Mouse (Mus musculus): Measurements from ENCODE around the gene Wdr5b.
A peak's percentile ranks its signal among the peaks of the same experiment; 100 is the strongest.

The Wdr5b gene

DNA sequence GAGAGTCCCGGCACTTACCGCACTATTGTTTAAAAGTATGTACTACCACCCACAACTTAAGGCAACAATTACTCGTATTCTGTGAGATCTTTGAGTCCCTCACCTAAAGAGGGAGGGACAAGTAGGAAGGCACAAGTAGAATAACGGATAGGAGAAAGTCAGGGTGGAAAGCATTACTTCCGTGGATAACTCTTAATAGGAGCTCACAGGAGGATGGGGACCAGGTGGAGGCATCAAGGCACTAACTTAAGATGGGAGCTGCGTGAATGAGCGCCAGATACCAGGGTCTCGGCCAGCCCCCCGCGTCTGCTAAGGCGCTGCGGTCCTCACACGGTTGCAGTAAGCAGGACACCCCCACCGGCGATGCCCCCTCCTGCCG, 30.1 kb downstream of the Wdr5b start:
- DNase-seq (ENCODE audit: low read depth, low spot score), result no peak

DNA sequence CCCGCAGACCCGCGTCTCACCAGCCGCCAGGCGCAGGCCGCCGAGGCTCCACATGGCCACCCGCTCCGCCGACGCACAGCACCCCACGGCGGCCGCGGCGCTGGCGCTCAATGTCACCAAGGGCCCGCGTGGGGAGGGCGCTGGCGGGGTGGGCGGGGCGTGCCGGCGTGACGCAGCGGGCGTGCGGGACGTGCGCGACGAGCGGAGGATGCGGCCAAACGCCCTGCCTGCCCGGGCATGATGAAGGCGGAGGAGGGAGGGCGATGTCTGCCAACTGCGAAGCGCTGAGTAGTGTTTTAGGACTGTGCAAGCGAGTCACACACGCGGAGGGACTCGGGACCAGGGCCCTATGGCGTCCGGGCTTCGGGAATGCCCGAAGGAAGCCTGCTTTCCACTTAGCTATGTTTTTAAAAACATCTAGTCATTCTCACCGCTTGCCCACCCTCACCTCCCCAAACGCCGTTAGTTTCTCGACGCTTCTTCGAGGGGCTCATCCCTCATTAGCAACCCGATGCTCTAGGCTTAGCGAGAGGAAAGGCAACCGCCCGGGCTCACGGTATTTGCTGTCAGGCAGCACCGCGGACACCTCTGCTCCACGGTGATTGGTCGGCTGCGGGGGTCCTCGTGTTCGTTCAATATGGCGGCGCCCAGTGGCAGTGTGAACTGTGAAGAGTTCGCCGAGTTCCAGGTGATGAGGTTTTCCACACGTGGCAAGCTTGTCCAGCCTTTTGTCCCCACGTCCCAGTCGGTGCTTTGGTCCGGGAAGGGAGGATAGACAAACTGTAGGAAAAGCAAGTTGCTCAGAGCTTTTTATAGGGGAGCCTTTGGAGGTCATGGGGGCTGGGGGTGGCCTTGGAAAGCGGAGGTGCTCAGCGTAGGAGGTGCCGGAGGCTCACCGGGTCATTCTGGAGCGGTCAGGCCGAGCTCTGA, 30.7 kb downstream of the Wdr5b start, which contains the start of the genes Fam162a and Ccdc58:
TSS of gene Fam162a (minus strand) at position 145 of the 930 bp plus-strand sequence.
TSS of gene Ccdc58 (plus strand) at position 236 of the 930 bp plus-strand sequence.
- peak; percentile 87 for DNase-seq (ENCODE audit: low read depth, low spot score)

GRCm38 (mm10) chr16:36072410-36073011, 31.5 kb downstream of the Wdr5b start:
- DNase-seq (ENCODE audit: low read depth, low spot score), result no peak

DNA sequence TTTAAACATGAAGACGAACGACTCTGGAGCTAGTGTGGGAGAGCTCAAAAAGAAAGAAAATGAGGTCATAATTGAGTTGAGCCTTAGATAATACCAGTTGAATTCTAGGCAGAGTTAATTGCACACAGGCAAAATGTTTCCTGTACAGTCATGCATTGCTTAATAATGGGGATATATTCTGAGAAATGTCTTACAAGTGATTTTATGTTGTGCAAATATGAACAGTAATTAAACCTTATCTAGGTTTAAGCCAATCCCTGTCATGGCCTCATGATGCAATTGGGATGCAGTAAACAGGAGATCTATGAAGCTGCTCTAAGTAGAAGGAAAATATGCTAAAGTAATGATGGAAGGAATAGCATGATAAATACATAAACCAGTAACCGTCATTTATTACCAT, 33.8 kb downstream of the Wdr5b start:
- no peak for DNase-seq (ENCODE audit: low read depth, low spot score)

DNA sequence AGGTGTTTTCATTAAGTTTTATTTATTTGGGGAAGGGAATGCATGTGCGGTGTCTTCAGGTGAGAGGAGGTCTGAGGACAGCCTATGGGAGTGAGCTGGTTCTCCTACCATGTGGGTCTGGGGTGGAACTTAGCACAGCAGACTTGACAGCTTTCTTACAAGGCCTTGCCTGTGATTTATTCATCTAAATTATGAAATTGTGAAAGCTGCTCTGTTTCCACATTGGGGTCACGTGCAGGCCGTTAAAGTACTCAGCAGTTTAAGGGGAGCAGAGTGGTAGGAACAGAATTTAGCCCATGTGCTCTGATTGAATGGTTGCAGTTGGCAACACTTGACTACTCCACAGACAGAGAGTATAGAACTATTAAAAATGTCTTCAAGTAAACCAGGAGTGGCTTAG, 38.9 kb downstream of the Wdr5b start:
- DNase-seq (ENCODE audit: low read depth, low spot score), result no peak

DNA sequence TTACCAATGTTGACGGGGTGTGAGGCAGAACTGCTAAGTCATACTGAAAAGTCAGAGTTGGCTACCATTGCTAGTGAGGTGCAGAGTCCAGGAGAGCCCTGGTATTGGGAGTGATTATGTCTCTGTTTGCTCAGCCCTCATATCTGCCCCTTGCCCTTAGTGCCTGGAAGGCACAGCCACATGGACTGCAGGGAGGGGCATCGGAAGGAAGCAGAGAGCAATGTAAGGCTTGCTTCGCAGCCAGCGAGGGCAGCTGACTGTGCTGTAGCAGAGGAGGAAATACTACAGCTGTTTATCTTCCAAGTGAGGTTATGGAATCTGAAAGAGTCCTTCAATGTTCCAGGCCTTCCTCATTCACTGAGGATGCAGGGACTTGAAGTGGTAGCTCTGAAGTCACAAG, 46.9 kb downstream of the Wdr5b start:
- DNase-seq (ENCODE audit: low read depth, low spot score), result no peak

DNA sequence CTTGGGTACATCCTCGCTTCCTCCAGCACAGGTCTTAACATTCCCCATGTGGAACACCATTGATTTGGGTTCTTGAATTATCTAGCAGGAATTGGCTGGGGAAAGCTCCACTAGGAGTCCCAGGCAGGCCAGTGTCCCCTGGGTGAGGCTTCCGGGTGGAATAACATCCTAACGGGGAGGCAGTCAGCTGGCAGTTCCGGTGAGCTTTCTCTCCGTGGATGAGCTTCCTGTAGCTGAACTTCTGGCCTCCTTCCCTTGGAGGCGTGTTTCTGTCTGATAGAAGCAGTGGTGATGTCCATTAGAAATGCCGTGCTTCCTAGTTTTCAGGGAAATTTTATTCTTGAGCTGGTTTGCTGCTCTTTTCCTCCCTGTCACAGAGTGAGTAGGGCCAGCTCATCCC, 48.1 kb downstream of the Wdr5b start:
- DNase-seq (ENCODE audit: low read depth, low spot score), result no peak

- no peak for DNase-seq (ENCODE audit: low read depth, low spot score)
These were observed 49.0 kb downstream of the Wdr5b start for GRCm38 (mm10) chr16:36089850-36090616.

GRCm38 (mm10) chr16:36090785-36091509, 50.0 kb downstream of the Wdr5b start:
- DNase-seq (ENCODE audit: low read depth, low spot score), result no peak

Data from skeletal muscle tissue, adult 2 months (tissue).